Mouse (Mus musculus) MEL (cell line): ENCODE results near the gene Fam168b. TPM values are rescaled to one million over a fixed set of nuclear protein-coding genes. Genes with fewer than 3 reads are reported as not detected.

Experiments used
- DNase-seq: peaks from one replicate; pipeline ENCODE4 v3.0.0; 2011; ENCODE audit warnings: low read depth, low spot score
- H3K27ac ChIP-seq: 2 replicates; pipeline ENCODE4 v1.5.1; 2012; ENCODE audit warnings: low read depth, mild to moderate bottlenecking, control low read depth, low read length, moderate library complexity; ENCODE audit not compliant: control insufficient read depth
- H3K27me3 ChIP-seq, 2 experiments: fragments of 150-350 bp in 1 of 2; sonication (generic) in 1 of 2; 2 replicates each; pipeline ENCODE4 v1.6.1; 2012; ENCODE audit warnings: low read length in 2 of 2, mild to moderate bottlenecking in 2 of 2, improper control_type of control experiment in 1 of 2, moderate library complexity in 1 of 2; ENCODE audit not compliant: insufficient read depth in 2 of 2, control insufficient read depth in 1 of 2
- H3K36me3 ChIP-seq, 2 experiments: 2 replicates each; pipeline ENCODE4 v1.6.1; 2012 to 2014; ENCODE audit warnings: low read length in 2 of 2, improper control_type of control experiment in 1 of 2, inconsistent platforms in 1 of 2, mild to moderate bottlenecking in 1 of 2; ENCODE audit not compliant: insufficient read depth in 2 of 2, control insufficient read depth in 1 of 2
- H3K4me1 ChIP-seq, 2 experiments: fragments of 150-350 bp in 1 of 2; sonication (generic) in 1 of 2; 2 replicates each; pipeline ENCODE4 v1.6.1; 2012; ENCODE audit warnings: low read length in 2 of 2, improper control_type of control experiment in 1 of 2, mild to moderate bottlenecking in 1 of 2; ENCODE audit not compliant: insufficient read depth in 2 of 2, control insufficient read depth in 1 of 2
- H3K4me3 ChIP-seq, 2 experiments: fragments of 150-350 bp in 1 of 2; sonication (generic) in 1 of 2; 2 replicates each; pipeline ENCODE4 v1.5.1; 2012; ENCODE audit warnings: low read depth in 2 of 2, low read length in 2 of 2, mild to moderate bottlenecking in 2 of 2, moderate library complexity in 2 of 2, control low read depth in 1 of 2, improper control_type of control experiment in 1 of 2; ENCODE audit not compliant: control insufficient read depth in 1 of 2, insufficient read depth in 1 of 2
- H3K79me2 ChIP-seq: 2 replicates; pipeline ENCODE4 v1.6.1; 2012; ENCODE audit warnings: mild to moderate bottlenecking, low read length, moderate library complexity; ENCODE audit not compliant: control insufficient read depth, poor library complexity, insufficient read depth
- H3K9ac ChIP-seq: 2 replicates; pipeline ENCODE4 v1.6.1; 2012; ENCODE audit warnings: low read depth, mild to moderate bottlenecking, control low read depth, low read length, moderate library complexity; ENCODE audit not compliant: control insufficient read depth, poor library complexity, severe bottlenecking
- H3K9me3 ChIP-seq: fragments of 150-350 bp; sonication (generic); replicated peaks from 2 replicates; pipeline ENCODE4 v1.6.1; 2012; ENCODE audit warnings: mild to moderate bottlenecking, low read length, improper control_type of control experiment, moderate library complexity; ENCODE audit not compliant: insufficient read depth
- BHLHE40 ChIP-seq: IDR thresholded peaks from 2 replicates; pipeline ENCODE4 v1.6.1; 2012; ENCODE audit warnings: low read depth, mild to moderate bottlenecking, inconsistent platforms, low read length, improper control_type of control experiment, borderline replicate concordance
- CHD2 ChIP-seq: IDR thresholded peaks from 2 replicates; pipeline ENCODE4 v1.6.1; 2011; ENCODE audit warnings: low read length, improper control_type of control experiment
- E2F4 ChIP-seq: IDR thresholded peaks from 2 replicates; pipeline ENCODE4 v1.6.1; 2011; ENCODE audit warnings: low read depth, low read length, improper control_type of control experiment, borderline replicate concordance
- ELF1 ChIP-seq: IDR thresholded peaks from 2 replicates; pipeline ENCODE4 v1.6.1; 2014; ENCODE audit warnings: low read depth, mild to moderate bottlenecking, inconsistent platforms, low read length, improper control_type of control experiment, moderate library complexity
- ETS1 ChIP-seq: IDR thresholded peaks from 2 replicates; pipeline ENCODE4 v1.6.1; 2012; ENCODE audit warnings: low read depth, mild to moderate bottlenecking, inconsistent platforms, low read length, improper control_type of control experiment, moderate library complexity
- GABPA ChIP-seq: IDR thresholded peaks from 2 replicates; pipeline ENCODE4 v1.6.1; 2012; ENCODE audit warnings: low read depth, mild to moderate bottlenecking, inconsistent platforms, low read length, improper control_type of control experiment, moderate library complexity
- GATA1 ChIP-seq: IDR thresholded peaks from 2 replicates; pipeline ENCODE4 v1.6.1; 2011; ENCODE audit warnings: low read depth, low read length, improper control_type of control experiment
- HCFC1 ChIP-seq: IDR thresholded peaks from 2 replicates; pipeline ENCODE4 v1.6.1; 2012; ENCODE audit warnings: low read depth, mild to moderate bottlenecking, inconsistent platforms, low read length, improper control_type of control experiment, moderate library complexity
- KAT2A ChIP-seq: conservative IDR thresholded peaks from 2 replicates; pipeline ENCODE4 v1.6.1; 2012; ENCODE audit warnings: low read depth, low read length, improper control_type of control experiment, inconsistent platforms
- MAFK ChIP-seq: IDR thresholded peaks from 2 replicates; pipeline ENCODE4 v1.6.1; 2011; ENCODE audit warnings: low read depth, mild to moderate bottlenecking, low read length, improper control_type of control experiment, borderline replicate concordance
- MAX ChIP-seq: IDR thresholded peaks from 2 replicates; pipeline ENCODE4 v1.6.1; 2011; ENCODE audit warnings: low read length, improper control_type of control experiment
- MAZ ChIP-seq: IDR thresholded peaks from 2 replicates; pipeline ENCODE4 v1.6.1; 2012; ENCODE audit warnings: low read depth, mild to moderate bottlenecking, inconsistent platforms, low read length, improper control_type of control experiment
- MXI1 ChIP-seq: IDR thresholded peaks from 2 replicates; pipeline ENCODE4 v1.6.1; 2011; ENCODE audit warnings: mild to moderate bottlenecking, low read depth, low read length, improper control_type of control experiment
- MYB ChIP-seq: IDR thresholded peaks from 2 replicates; pipeline ENCODE4 v1.6.1; 2011; ENCODE audit warnings: mild to moderate bottlenecking, low read depth, low read length, improper control_type of control experiment
- NELFE ChIP-seq: IDR thresholded peaks from 2 replicates; pipeline ENCODE4 v1.6.1; 2011; ENCODE audit warnings: low read depth, low read length, improper control_type of control experiment
- NRF1 ChIP-seq: IDR thresholded peaks from 2 replicates; pipeline ENCODE4 v1.6.1; 2014; ENCODE audit warnings: low read depth, mild to moderate bottlenecking, inconsistent platforms, low read length, improper control_type of control experiment, moderate library complexity; ENCODE audit not compliant: poor library complexity, insufficient read depth, severe bottlenecking
- POLR2A ChIP-seq, 2 experiments: IDR thresholded peaks; 2 replicates each; pipeline ENCODE4 v1.6.1; 2011 to 2012; ENCODE audit warnings: low read length in 2 of 2, mild to moderate bottlenecking in 2 of 2, control low read depth in 1 of 2, improper control_type of control experiment in 1 of 2, low read depth in 1 of 2, moderate library complexity in 1 of 2; ENCODE audit not compliant: control insufficient read depth in 1 of 2, insufficient read depth in 1 of 2, poor library complexity in 1 of 2
- POLR2AphosphoS2 ChIP-seq: IDR thresholded peaks from 2 replicates; pipeline ENCODE4 v1.6.1; 2011; ENCODE audit warnings: low read length, improper control_type of control experiment
- POLR2AphosphoS5 ChIP-seq: IDR thresholded peaks from 2 replicates; pipeline ENCODE4 v1.6.1; 2012; ENCODE audit warnings: low read depth, borderline replicate concordance, mild to moderate bottlenecking, inconsistent platforms, low read length, moderate library complexity, mixed read lengths
- RCOR1 ChIP-seq: IDR thresholded peaks from 2 replicates; pipeline ENCODE4 v1.6.1; 2012; ENCODE audit warnings: low read depth, mild to moderate bottlenecking, inconsistent platforms, low read length, improper control_type of control experiment
- SIN3A ChIP-seq: IDR thresholded peaks from 2 replicates; pipeline ENCODE4 v1.6.1; 2012; ENCODE audit warnings: low read length, improper control_type of control experiment, inconsistent platforms
- SMC3 ChIP-seq: IDR thresholded peaks from 2 replicates; pipeline ENCODE4 v1.6.1; 2011; ENCODE audit warnings: low read depth, low read length, improper control_type of control experiment
- TBP ChIP-seq: IDR thresholded peaks from 2 replicates; pipeline ENCODE4 v1.8.0; 2011; ENCODE audit warnings: low read depth, low read length, improper control_type of control experiment
- TCF12 ChIP-seq: IDR thresholded peaks from 2 replicates; pipeline ENCODE4 v1.6.1; 2014; ENCODE audit warnings: low read depth, mild to moderate bottlenecking, inconsistent platforms, low read length, improper control_type of control experiment, moderate library complexity
- USF1 ChIP-seq: IDR thresholded peaks from 2 replicates; pipeline ENCODE4 v1.6.1; 2014; ENCODE audit warnings: low read depth, mild to moderate bottlenecking, inconsistent platforms, low read length, improper control_type of control experiment, moderate library complexity
- USF2 ChIP-seq, 2 experiments: IDR thresholded peaks; 2 replicates each; pipeline ENCODE4 v1.6.1; 2011 to 2012; ENCODE audit warnings: improper control_type of control experiment in 2 of 2, low read length in 2 of 2, borderline replicate concordance in 1 of 2, inconsistent platforms in 1 of 2, low read depth in 1 of 2, mild to moderate bottlenecking in 1 of 2; ENCODE audit not compliant: insufficient read depth in 1 of 2
- ZC3H11A ChIP-seq: IDR thresholded peaks from 2 replicates; pipeline ENCODE4 v1.6.1; 2012; ENCODE audit warnings: low read depth, mild to moderate bottlenecking, inconsistent platforms, low read length, improper control_type of control experiment
- ZKSCAN1 ChIP-seq: IDR thresholded peaks from 2 replicates; pipeline ENCODE4 v1.6.1; 2012; ENCODE audit warnings: low read depth, mild to moderate bottlenecking, inconsistent platforms, low read length, improper control_type of control experiment, moderate library complexity
- ZMIZ1 ChIP-seq: IDR thresholded peaks from 2 replicates; pipeline ENCODE4 v1.6.1; 2012; ENCODE audit warnings: low read depth, mild to moderate bottlenecking, inconsistent platforms, low read length, improper control_type of control experiment, moderate library complexity
- ZNF384 ChIP-seq: IDR thresholded peaks from 2 replicates; pipeline ENCODE4 v1.6.1; 2012; ENCODE audit warnings: low read depth, mild to moderate bottlenecking, inconsistent platforms, low read length, improper control_type of control experiment
- polyA plus RNA-seq, 2 experiments: library from polyadenylated mRNA; stranded (reverse) in 1 of 2; unstranded in 1 of 2; fragments of >175 nt in 1 of 2; fragments of >200 nt in 1 of 2; gene quantifications; 2 replicates each; pipeline versions ENCODE4 v1.2.1 to v1.2.4; 2012; ENCODE audit warnings: low replicate concordance in 2 of 2, low read depth in 1 of 2; ENCODE audit not compliant: insufficient read length in 2 of 2, insufficient read depth in 1 of 2, missing spikeins in 1 of 2
- total RNA-seq: library from RNA; depleted of rRNA; stranded (reverse); fragments of 300-350 nt; gene quantifications from 2 replicates; pipeline ENCODE4 v1.2.3, GENCODE M21; 2012; rRNA removed

Gene Fam168b
- total RNA-seq (72.7 and 78.9 TPM in 2 replicates), polyA plus RNA-seq (100 to 1,000 TPM in 1 of 2 experiments, 10 to 100 TPM in 1; 97.4 to 136 TPM)

GRCm38 (mm10) chr1:34842887-34843618 is at the start of gene Fam168b:
TSS of gene Fam168b (minus strand) at chr1:34843065.
- H3K4me3 ChIP-seq = peak within 1 kb of the TSS; percentile 98
- DNase-seq = peak; percentile 89
- peak within 1 kb of the TSS; percentile 97 for H3K27ac ChIP-seq
- TF ChIP-seq GATA1 (no peak), ZC3H11A (no peak), TCF12 (peak; percentile 42; the same call in 1 of the 2 replicates), POLR2AphosphoS5 (0 out of 2 replicates have a peak, but pooled peaks have one; percentile 9), E2F4 (no peak), RCOR1 (no peak), BHLHE40 (peak; percentile 98), MXI1 (0 out of 2 replicates have a peak, but pooled peaks have one; percentile 29), POLR2A (IDR thresholded peaks at IDR 0.05; ENCODE audit: control insufficient read depth in 1 of 2, insufficient read depth in 1 of 2, low read depth in 1 of 2, low read length in 2 of 2, poor library complexity in 1 of 2) (peak; percentile 85 to 97), ZKSCAN1 (no peak), GABPA (no peak), SMC3 (no peak), MAFK (no peak), MAX (peak; percentile 93), POLR2AphosphoS2 (peak; percentile 85), ELF1 (peak; percentile 61; the same call in 1 of the 2 replicates), ZMIZ1 (peak; percentile 62; the same call in 1 of the 2 replicates), USF2 (IDR thresholded peaks at IDR 0.05; ENCODE audit: borderline replicate concordance in 1 of 2, insufficient read depth in 1 of 2, low read depth in 1 of 2, low read length in 2 of 2) (peak in 1 of 2 experiments; percentile 79; a peak in 2 of 4 replicates), ZNF384 (no peak), KAT2A (no peak; the same call in 1 of the 2 replicates), MYB (no peak), HCFC1 (peak; percentile 69; the same call in 1 of the 2 replicates), NRF1 (peak; percentile 72), SIN3A (peak; percentile 61), TBP (peak; percentile 69; the same call in 1 of the 2 replicates), USF1 (peak; percentile 94), NELFE (peak; percentile 90), ETS1 (0 out of 2 replicates have a peak, but pooled peaks have one; percentile 20), CHD2 (no peak), MAZ (0 out of 2 replicates have a peak, but pooled peaks have one; percentile 7)
- H3K9me3 ChIP-seq = no peaks in the 10 kb centered on the region
- peaks cover 2 to 26% of the 10 kb centered on the region in 2 experiments for H3K36me3 ChIP-seq
- H3K9ac ChIP-seq = peak within 1 kb of the TSS; percentile 95
- H3K79me2 ChIP-seq = peaks cover 43% of the 10 kb centered on the region
- H3K27me3 ChIP-seq = no peaks in the 10 kb centered on the region
- peaks cover 0 to 11% of the 10 kb centered on the region in 2 experiments; a peak in 3 of 4 replicates for H3K4me1 ChIP-seq
